Mouse (Mus musculus): ENCODE data around the gene Olfr360. TPM values are rescaled to one million over a fixed set of nuclear protein-coding genes. Genes with fewer than 3 reads are reported as not detected.
"Not testable (repeated sequence)": the region's sequence is repeated elsewhere in the genome, so short reads cannot be mapped to it uniquely, and the experiment has no call there.

Gene Olfr360
- not detected in 2 replicates for polyA plus RNA-seq (2015; fragmentation: Nextera tagmentation; extraction: Ambion mirVana)

- no peak for TF ChIP-seq CTCF (IDR thresholded peaks at IDR 0.05; ENCODE audit: low read depth)
Measured at GRCm38 (mm10) chr2:37065446-37065845, at the start of gene Olfr360. TSS of gene Olfr360 (plus strand) at chr2:37065746.

GRCm38 (mm10) chr2:37089190-37089589, 23.6 kb downstream of the Olfr360 start, which contains the start of gene Olfr361:
TSS of gene Olfr361 (minus strand) at chr2:37089290.
- 33% methylated on average over 1 of the region's 1 CpGs for WGBS

More at GRCm38 (mm10) chr2:37065446-37065845, at the start of gene Olfr360:
- no peak for ATAC-seq
- H3K4me1 ChIP-seq (replicated peaks; ENCODE audit: control insufficient read depth, insufficient read depth, low read length): no peaks in the 10 kb centered on the region
- H3K4me3 ChIP-seq (ENCODE audit: low read depth, low read length): no peak within 1 kb of the TSS
- no peaks in the 10 kb centered on the region for H3K9me3 ChIP-seq (ENCODE audit: control insufficient read depth)
- no peak within 1 kb of the TSS for H3K4me2 ChIP-seq (replicated peaks; ENCODE audit: low read depth)
- H3K27me3 ChIP-seq (replicated peaks; ENCODE audit: control insufficient read depth, insufficient read depth, low read length): no peaks in the 10 kb centered on the region
- no peaks in the 10 kb centered on the region for H3K36me3 ChIP-seq (ENCODE audit: control insufficient read depth, insufficient read depth)
- H3K27ac ChIP-seq (ENCODE audit: low read depth, low read length): no peak within 1 kb of the TSS
- H3K9ac ChIP-seq (ENCODE audit: low read depth, low read length): no peak within 1 kb of the TSS

DNA sequence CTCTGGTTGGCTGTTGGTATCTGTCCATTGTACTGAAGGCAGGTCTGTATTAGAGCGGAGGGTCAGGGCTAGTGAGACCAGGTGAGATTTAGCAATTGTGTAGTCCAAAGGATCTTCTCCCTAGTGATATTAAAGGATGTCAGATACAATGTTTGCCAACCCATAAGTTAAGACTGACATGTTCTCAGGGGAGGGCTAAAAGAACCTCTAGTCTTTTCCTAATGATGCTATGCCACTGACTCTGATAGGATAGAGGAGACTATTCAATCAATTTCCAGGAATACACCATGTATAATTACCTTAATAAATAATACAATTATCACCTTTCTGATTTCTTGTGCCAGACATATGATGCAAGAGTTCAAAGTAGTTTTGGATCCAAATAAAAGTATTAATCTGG, 52.3 kb downstream of the Olfr360 start, which contains the start of gene Olfr362:
Olfr362 (minus strand) TSS at position 101 of the 400 bp plus-strand sequence.
- no peak within 1 kb of the TSS for H3K4me2 ChIP-seq (replicated peaks; ENCODE audit: low read depth)
- no peaks in the 10 kb centered on the region for H3K27me3 ChIP-seq (replicated peaks; ENCODE audit: control insufficient read depth, insufficient read depth, low read length)
- 79% methylated on average over 1 of the region's 1 CpGs for WGBS
- no peak for ATAC-seq
- no peak within 1 kb of the TSS for H3K9ac ChIP-seq (ENCODE audit: low read depth, low read length)
- no peaks in the 10 kb centered on the region for H3K9me3 ChIP-seq (ENCODE audit: control insufficient read depth)
- no peak for TF ChIP-seq CTCF (IDR thresholded peaks at IDR 0.05; ENCODE audit: low read depth)
- no peak within 1 kb of the TSS for H3K4me3 ChIP-seq (ENCODE audit: low read depth, low read length)
- no peaks in the 10 kb centered on the region for H3K36me3 ChIP-seq (ENCODE audit: control insufficient read depth, insufficient read depth)
- no peak within 1 kb of the TSS for H3K27ac ChIP-seq (ENCODE audit: low read depth, low read length)
- no peaks in the 10 kb centered on the region for H3K4me1 ChIP-seq (replicated peaks; ENCODE audit: control insufficient read depth, insufficient read depth, low read length)

More at GRCm38 (mm10) chr2:37089190-37089589, 23.6 kb downstream of the Olfr360 start, which contains the start of gene Olfr361:
- H3K9ac ChIP-seq (ENCODE audit: low read depth, low read length); H3K4me2 ChIP-seq (replicated peaks; ENCODE audit: low read depth); ATAC-seq; H3K4me1 ChIP-seq (replicated peaks; ENCODE audit: control insufficient read depth, insufficient read depth, low read length); H3K27me3 ChIP-seq (replicated peaks; ENCODE audit: control insufficient read depth, insufficient read depth, low read length); H3K36me3 ChIP-seq (ENCODE audit: control insufficient read depth, insufficient read depth); H3K4me3 ChIP-seq (ENCODE audit: low read depth, low read length); H3K9me3 ChIP-seq (ENCODE audit: control insufficient read depth); H3K27ac ChIP-seq (ENCODE audit: low read depth, low read length): not testable (repeated sequence)

Other genes starting within 250 kb of the Olfr360 start
- gene Olfr3, start 248.7 kb upstream of the Olfr360 start, polyA plus RNA-seq (2015; fragmentation: Nextera tagmentation; extraction: Ambion mirVana): not detected in 2 replicates
- not detected in 2 replicates for gene Olfr350, start 219.4 kb upstream of the Olfr360 start, polyA plus RNA-seq (2015; fragmentation: Nextera tagmentation; extraction: Ambion mirVana)
- gene Olfr351, start 203.1 kb upstream of the Olfr360 start, polyA plus RNA-seq (2015; fragmentation: Nextera tagmentation; extraction: Ambion mirVana): not detected in 2 replicates
- not detected in 2 replicates for gene Olfr352, start 197.3 kb upstream of the Olfr360 start, polyA plus RNA-seq (2015; fragmentation: Nextera tagmentation; extraction: Ambion mirVana)
- gene Olfr353, start 172.8 kb upstream of the Olfr360 start, polyA plus RNA-seq (2015; fragmentation: Nextera tagmentation; extraction: Ambion mirVana): not detected in 2 replicates
- not detected in 2 replicates for gene Olfr354, start 160.1 kb upstream of the Olfr360 start, polyA plus RNA-seq (2015; fragmentation: Nextera tagmentation; extraction: Ambion mirVana)
- gene Olfr355, start 136.8 kb upstream of the Olfr360 start, polyA plus RNA-seq (2015; fragmentation: Nextera tagmentation; extraction: Ambion mirVana): not detected in 2 replicates
- not detected in 2 replicates for gene Olfr356, start 128.6 kb upstream of the Olfr360 start, polyA plus RNA-seq (2015; fragmentation: Nextera tagmentation; extraction: Ambion mirVana)
- not detected in 2 replicates for gene Olfr357, start 71.9 kb upstream of the Olfr360 start, polyA plus RNA-seq (2015; fragmentation: Nextera tagmentation; extraction: Ambion mirVana)
- not detected in 2 replicates for gene Olfr358, start 56.4 kb upstream of the Olfr360 start, polyA plus RNA-seq (2015; fragmentation: Nextera tagmentation; extraction: Ambion mirVana)
- gene Olfr361, start 23.5 kb downstream of the Olfr360 start, polyA plus RNA-seq (2015; fragmentation: Nextera tagmentation; extraction: Ambion mirVana): not detected in 2 replicates
- not detected in 2 replicates for gene Olfr362, start 52.2 kb downstream of the Olfr360 start, polyA plus RNA-seq (2015; fragmentation: Nextera tagmentation; extraction: Ambion mirVana)
- not detected in 2 replicates for gene Olfr364-ps1, start 73.6 kb downstream of the Olfr360 start, polyA plus RNA-seq (2015; fragmentation: Nextera tagmentation; extraction: Ambion mirVana)
- gene Olfr365, start 122.5 kb downstream of the Olfr360 start, polyA plus RNA-seq (2015; fragmentation: Nextera tagmentation; extraction: Ambion mirVana): not detected in 2 replicates
- gene Olfr366, start 145.8 kb downstream of the Olfr360 start, polyA plus RNA-seq (2015; fragmentation: Nextera tagmentation; extraction: Ambion mirVana): not detected in 2 replicates

Data from intestine, postnatal 0 days (tissue).